Mouse (Mus musculus) lung, adult 2 months (tissue): Measurements from ENCODE around the gene Kank2. TPM values are rescaled to one million over a fixed set of nuclear protein-coding genes. Genes with fewer than 3 reads are reported as not detected.

Experiments used
- DNase-seq: peaks from one replicate; pipeline ENCODE4 v3.0.0; 2022
- H3K4me1 ChIP-seq: fragments of 200-500 bp; 2 replicates; pipeline ENCODE4 v1.6.1; 2011; ENCODE audit warnings: low read length; ENCODE audit not compliant: control insufficient read depth, insufficient read depth
- H3K4me3 ChIP-seq: fragments of 200-500 bp; replicated peaks from 2 replicates; pipeline ENCODE3; 2011; ENCODE audit warnings: low read depth, mild to moderate bottlenecking, control low read depth, low read length; ENCODE audit errors: extremely low read depth
- CTCF ChIP-seq: fragments of 200-500 bp; IDR thresholded peaks from 2 replicates; pipeline ENCODE4 v1.5.1; 2011; ENCODE audit warnings: mild to moderate bottlenecking, low read length, control low read depth; ENCODE audit not compliant: insufficient read depth
- POLR2A ChIP-seq: fragments of 200-500 bp; IDR thresholded peaks from 2 replicates; pipeline ENCODE4 v1.6.1; 2011; ENCODE audit warnings: low read depth, mild to moderate bottlenecking, control low read depth, low read length, borderline replicate concordance; ENCODE audit errors: extremely low read depth
- WGBS: fragments of 180-500 bp; shearing (Covaris S2); methylation state at CpG from one replicate; pipeline ENCODE4 v1.1.7; 2018; 5-methylcytosine and 5-hydroxymethylcytosine counted together
- polyA plus RNA-seq: library from polyadenylated mRNA; depleted of rRNA; stranded (reverse); fragments of >200 nt; gene quantifications from 2 replicates; pipeline ENCODE4 v1.2.3, GENCODE M21; 2012

Gene Kank2
- polyA plus RNA-seq, 1 experiment = 108 TPM

DNA sequence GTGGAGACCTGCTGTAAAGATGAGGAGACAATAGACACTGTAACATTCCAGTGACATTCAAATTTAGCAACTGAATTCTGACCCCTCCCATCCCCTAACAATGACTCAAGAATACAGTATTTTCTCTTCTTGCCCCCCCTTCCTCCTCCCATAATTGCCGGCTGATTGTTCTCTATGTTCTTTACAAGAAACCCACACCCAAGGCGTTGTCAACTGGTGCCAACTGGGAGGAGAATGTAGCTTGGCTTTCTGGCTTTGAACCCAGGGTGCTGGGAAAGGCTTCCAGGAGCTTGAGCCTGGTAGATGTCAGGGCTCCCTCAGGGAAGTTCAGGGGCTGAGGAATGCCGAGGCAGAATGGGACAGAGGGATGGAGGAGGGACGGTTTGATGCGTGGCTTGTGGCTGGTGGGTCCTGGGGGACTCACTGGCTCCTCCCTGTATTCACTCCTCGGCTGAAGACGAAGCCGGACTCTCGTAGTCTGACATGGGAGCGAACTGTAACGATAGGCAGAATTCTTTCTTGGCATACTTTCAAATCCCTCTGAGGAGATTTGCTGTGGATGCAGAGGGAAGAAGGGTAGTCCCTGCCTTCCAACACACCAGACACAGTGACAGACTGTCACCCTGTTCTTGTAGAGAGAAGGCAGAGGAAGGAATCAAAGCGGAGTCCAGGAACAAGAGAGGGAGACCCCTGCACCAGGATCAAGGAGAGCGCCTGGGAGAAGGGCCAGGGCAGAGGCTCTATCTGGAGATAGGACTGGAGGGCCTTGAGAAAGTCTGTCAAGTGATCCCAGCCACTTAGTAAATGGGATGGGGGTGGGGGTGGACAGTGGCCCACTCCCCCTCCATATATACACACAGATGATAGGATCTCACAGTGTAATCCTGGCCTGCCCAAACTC is 29.8 kb downstream of the Kank2 start:
- WGBS = 50% methylated on average over 13 of the region's 13 CpGs
- DNase-seq = no peak
- no peak overlapping the region for H3K4me3 ChIP-seq
- H3K4me1 ChIP-seq = peaks cover 15% of the 10 kb centered on the region
- TF ChIP-seq CTCF (no peak), POLR2A (no peak)

DNA sequence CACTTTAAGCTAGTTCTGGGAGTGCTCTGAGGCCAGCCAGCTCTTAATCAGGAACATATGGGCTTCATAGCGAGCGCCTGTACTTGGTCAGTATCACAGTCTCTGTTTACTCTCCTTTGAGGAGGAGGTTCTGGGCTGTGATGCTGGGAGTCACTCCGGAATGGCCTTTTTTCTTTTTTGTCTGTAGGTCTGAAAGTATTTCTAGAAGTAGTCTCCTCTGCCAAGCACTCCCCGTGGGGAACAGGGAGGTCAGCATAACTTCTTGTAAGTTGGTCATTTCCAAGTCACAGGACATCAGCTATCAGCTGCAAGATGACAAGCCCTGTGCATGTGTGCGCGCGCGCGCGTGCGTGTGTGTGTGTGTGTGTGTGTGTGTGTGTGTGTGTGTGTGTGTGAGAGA is 30.6 kb downstream of the Kank2 start:
- 60% methylated on average over 11 of the region's 11 CpGs for WGBS
- TF ChIP-seq CTCF = no peak
- no peak for TF ChIP-seq POLR2A
- no peak for DNase-seq
- H3K4me3 ChIP-seq = no peak overlapping the region
- peaks cover 15% of the 10 kb centered on the region for H3K4me1 ChIP-seq

DNA sequence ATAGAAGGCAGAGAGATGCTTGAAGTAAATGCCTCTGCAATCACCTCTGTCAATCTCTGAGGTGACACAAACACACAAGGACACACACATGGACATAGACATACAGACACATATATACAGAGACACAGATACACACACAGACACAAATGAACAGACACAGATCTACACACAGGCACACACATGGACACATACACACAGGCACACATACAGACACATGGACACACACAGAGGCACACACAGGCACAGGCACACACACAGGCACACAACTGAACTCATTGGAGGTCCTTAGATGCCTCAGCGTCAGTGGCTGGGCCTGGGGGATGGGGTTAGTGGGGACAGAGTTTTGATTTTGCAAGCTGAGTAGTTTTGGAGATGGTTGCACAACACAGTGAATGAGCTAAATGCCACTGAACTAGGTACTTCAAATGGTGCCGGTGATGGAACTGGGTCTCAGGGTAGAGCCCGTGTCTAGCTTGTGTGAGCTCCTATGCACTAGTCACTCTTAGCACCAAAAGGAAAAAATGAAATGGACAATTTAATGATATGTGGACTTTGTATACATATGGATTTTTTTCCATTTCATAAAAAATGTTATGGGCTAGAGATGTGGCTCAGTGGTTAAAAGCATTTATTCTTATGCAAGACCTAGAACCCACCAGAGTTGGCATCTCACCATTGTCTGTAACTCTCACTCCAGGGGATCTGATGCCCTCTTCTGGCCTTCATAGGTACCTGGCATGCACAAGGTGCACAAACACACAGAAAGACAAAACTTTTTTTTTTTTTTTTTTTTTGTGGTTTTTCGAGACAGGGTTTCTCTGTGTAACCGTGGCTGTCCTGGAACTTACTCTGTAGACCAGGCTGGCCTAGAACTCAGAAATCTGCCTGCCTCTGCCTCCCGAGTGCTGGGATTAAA is 34.2 kb downstream of the Kank2 start:
- Histone ChIP-seq H3K4me1 (peaks cover 11% of the 10 kb centered on the region), H3K4me3 (no peak overlapping the region)
- WGBS = 75% methylated on average over 6 of the region's 6 CpGs
- no peak for DNase-seq
- TF ChIP-seq POLR2A (no peak), CTCF (no peak)

DNA sequence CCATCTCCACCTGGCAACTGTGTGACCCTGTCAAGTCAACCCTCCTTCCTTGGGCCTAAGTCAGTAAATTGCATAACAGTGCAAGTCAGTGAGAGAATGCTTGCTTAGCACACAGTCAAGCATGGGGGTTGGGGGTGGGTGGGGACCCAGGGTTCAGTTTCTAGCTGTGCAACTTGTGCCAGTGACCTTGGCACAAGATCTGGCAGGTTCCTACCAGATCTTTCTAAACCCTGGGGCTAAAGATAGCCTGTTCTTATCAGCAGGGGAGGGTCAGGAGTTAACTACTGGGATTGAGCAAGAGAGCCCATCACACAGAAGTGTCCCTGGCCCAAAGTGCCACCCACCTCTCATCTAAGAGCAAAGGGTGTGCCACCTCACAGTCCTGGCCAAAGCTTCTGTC is 36.4 kb downstream of the Kank2 start:
- Histone ChIP-seq H3K4me3 (no peak overlapping the region), H3K4me1 (peaks cover 4% of the 10 kb centered on the region; the same call in 1 of the 2 replicates)
- peak; percentile 61 for DNase-seq
- TF ChIP-seq CTCF (no peak), POLR2A (no peak)

DNA sequence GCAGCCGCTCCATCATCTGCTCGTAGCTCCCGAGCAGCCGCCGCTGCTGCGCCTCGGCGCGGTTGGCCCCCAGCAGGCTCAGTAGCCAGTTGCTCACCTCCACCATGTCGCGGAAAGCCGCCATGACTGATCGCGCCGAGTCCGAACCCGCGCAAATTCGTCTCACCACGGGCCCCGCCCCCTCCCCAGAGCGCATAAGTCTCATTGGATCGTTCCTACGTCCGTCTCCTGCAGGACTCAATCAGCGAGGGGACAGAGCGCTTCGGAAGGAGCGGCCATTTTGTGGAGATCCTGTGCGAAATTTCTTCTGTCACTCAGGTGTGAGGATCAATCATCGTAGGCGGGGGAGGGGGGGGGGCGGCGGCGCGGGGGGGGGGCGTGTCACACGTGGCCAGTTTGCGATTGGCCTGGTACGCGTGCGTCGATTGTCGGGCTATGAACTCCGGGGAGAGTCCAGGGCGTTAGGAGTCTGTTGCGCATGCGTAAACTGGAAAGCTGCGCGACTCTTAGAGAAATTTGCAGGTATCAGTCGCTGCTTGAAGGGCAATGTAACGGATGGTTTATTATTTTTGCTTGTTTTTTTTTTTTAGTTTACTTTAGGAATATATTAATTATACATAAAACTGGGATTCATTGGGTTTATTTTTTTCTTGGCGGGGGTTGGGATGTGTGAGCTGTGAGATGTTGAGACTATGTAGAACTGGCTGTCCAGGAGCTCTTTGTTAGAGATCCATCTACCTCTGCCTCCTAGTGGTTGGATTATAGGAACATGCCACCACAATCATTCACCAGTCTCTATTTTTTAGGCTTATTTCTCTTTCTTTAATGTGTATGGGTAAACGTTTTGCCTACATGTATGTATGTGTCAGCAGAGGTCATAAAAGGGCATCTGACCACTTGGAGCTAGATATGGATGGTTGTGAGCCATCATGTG is 38.1 kb downstream of the Kank2 start, which contains the start of gene Spc24:
Spc24 (minus strand) TSS at position 149 of the 934 bp plus-strand sequence.
- peak within 1 kb of the TSS; percentile 60 for H3K4me3 ChIP-seq
- under 1% methylated on average over 48 of the region's 54 CpGs for WGBS
- peaks cover 4% of the 10 kb centered on the region; the same call in 1 of the 2 replicates for H3K4me1 ChIP-seq
- no peak for TF ChIP-seq CTCF
- 0 out of 2 replicates have a peak, but pooled peaks have one; percentile 17 for TF ChIP-seq POLR2A
- DNase-seq = peak; percentile 93

DNA sequence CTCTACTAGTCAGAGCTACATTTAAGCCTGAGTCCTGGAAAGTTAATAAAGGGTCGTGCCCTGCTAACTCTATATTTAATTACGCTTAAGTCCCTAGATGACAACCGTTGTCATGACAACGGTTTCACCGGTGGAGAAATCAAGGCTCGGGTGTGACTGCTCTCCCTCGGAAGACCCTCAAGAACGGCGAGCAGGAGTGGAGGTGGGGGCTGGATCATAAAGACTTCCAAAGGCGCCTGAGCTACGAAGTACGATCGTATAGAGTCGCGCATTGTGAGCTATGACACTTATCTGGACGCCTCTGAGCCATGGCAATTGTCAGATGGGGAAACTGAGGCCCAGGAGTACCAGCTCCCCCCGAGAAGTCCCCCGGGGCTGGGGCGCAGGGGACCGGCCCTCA is 38.8 kb downstream of the Kank2 start:
- no peak for DNase-seq
- Histone ChIP-seq H3K4me1 (peaks cover 5% of the 10 kb centered on the region; the same call in 1 of the 2 replicates), H3K4me3 (peak overlapping the region; percentile 31)
- TF ChIP-seq CTCF (no peak), POLR2A (no peak)
- 2% methylated on average over 20 of the region's 20 CpGs for WGBS

DNA sequence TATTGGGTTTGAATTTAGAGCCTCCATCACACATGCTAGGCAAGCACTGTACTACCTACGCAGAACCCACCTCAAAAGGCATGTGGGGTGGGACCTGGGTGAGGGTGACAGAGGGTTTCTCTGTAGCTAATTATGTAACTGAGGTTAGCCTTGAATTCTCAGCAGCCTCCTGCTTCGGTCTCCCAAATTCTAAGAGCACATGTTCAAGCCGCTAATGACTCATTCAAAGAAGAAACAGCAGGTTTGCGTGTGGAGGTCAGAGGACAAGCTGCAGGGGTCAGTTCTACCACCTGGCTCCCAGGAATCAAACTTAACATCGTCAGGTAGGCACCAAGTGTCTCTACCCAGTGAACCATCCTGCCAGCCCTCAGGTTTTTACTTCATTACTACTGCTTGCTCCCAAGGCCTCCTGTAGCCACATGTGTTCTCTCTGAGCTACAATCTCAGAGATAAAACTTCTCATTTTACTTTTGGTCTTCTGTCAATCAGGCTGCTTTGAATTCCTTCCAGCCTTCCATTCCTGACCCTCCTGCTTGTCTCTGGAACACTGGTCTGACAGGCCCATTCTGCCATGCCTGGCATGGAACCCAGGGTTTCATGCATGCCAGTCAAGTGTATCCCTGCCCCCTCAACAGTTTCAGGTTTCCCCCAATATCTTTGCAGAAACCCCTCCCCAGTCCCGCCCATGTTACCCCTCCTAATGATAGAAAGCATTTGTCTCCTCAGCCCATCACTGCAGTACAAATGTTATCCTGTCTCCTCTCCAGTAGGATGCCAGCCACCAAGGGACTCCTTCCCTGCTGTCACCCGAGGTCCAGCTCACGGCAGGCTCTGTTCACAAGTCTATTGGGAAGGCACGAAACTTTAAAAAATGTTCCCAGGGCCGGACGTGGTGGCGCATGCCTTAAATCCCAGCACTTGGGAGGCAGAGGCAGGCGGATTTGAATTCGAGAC is 39.7 kb downstream of the Kank2 start:
- no peak for TF ChIP-seq POLR2A
- TF ChIP-seq CTCF = no peak
- WGBS = 69% methylated on average over 14 of the region's 14 CpGs
- peaks cover 6% of the 10 kb centered on the region; the same call in 1 of the 2 replicates for H3K4me1 ChIP-seq
- no peak for DNase-seq
- no peak overlapping the region for H3K4me3 ChIP-seq

DNA sequence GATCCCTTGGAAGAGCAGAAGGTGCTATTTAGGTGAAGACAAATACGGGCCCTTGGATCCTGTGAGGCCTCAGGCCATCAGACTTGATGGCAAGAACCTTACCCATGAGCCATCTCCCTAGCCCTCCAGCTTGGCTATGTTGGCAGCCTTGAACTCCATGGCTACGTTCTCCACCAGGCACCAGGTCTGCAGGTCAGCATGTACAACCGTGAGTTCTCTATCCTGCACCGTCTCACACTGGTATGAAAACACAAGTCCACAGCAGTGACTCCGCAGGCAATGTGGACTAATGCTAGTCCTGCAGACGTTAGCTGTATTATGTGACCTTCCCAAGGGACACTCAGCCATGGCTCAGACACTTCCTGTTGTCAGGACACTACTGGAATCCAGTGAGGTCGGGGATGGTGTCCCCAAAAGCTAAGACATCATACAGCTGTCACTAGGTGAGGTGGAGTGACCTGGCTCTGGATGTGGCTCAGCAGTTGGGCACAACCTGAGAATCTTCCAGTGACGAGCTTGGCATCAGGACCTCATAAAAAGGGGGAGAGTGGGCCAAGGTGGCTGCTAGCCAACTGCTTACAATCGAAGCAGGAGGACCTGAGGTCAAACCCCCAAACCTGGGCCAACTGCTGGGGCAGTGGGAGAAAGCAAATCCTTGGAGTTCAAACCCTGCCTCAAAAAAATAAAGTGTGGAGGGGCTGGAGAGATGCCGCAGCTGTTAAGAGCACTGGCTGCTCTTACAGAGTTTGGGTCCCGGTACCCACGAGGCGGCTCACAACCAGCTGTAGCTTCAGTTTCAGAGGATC is 43.8 kb downstream of the Kank2 start:
- DNase-seq = no peak
- TF ChIP-seq POLR2A = no peak
- 66% methylated on average over 13 of the region's 13 CpGs for WGBS
- Histone ChIP-seq H3K4me3 (no peak overlapping the region), H3K4me1 (peaks cover 14% of the 10 kb centered on the region)
